Mouse (Mus musculus) lung, postnatal 4 days (tissue): ENCODE results near the gene Enpep.

Source experiments
- DNase-seq, 2 experiments: peaks; one replicate each; pipeline ENCODE4 v3.0.0; 2021

The Enpep gene

GRCm38 (mm10) chr3:129227331-129227730 is 105.2 kb downstream of the Enpep start:
- DNase-seq = no peak

- DNase-seq = no peak
Measured at GRCm38 (mm10) chr3:129226681-129227080, 105.8 kb downstream of the Enpep start.

GRCm38 (mm10) chr3:129225577-129226289 is 106.8 kb downstream of the Enpep start:
- DNase-seq = no peak

GRCm38 (mm10) chr3:129224806-129225576 is 107.5 kb downstream of the Enpep start:
- peak in 1 of 2 experiments; percentile 23 for DNase-seq

- DNase-seq = peak in 1 of 2 experiments; percentile 17
Measured at GRCm38 (mm10) chr3:129223964-129224805, 108.3 kb downstream of the Enpep start.

- no peak for DNase-seq
Measured at GRCm38 (mm10) chr3:129223401-129223800, 109.1 kb downstream of the Enpep start.

- no peak for DNase-seq
Measured at GRCm38 (mm10) chr3:129222448-129223290, 109.9 kb downstream of the Enpep start.

GRCm38 (mm10) chr3:129221380-129222260 is 110.9 kb downstream of the Enpep start:
- DNase-seq = no peak

- no peak for DNase-seq
Measured at GRCm38 (mm10) chr3:129220681-129221379, 111.7 kb downstream of the Enpep start.

- DNase-seq = no peak
Measured at GRCm38 (mm10) chr3:129220086-129220670, 112.3 kb downstream of the Enpep start.
